Mouse (Mus musculus) T-helper 17 cell (primary cell): ENCODE results near the gene Prss37.

Source experiments
- in situ Hi-C, 2 experiments: fragments of 300-600 bp; cut with MboI, MseI; formaldehyde crosslinking; loops; 1 replicate in 1 of 2; 2 replicates in 1 of 2; pipeline ENCODE4 v1.15.1; 2025; ENCODE audit warnings: high pct_unique_total_duplicates in 2 of 2

Gene Prss37

GRCm38 (mm10) chr6:40519408-40519807, at the start of gene Prss37:
Gene Prss37 (minus strand): TSS chr6:40519508.
- in situ Hi-C loops = no loop called here

- in situ Hi-C loops = no loop called here
Observed at GRCm38 (mm10) chr6:40554950-40555349, 35.6 kb upstream of the Prss37 start, which contains the start of gene Olfr461. Gene Olfr461 (minus strand): TSS chr6:40555050.

- in situ Hi-C loops = no loop called here
Observed at GRCm38 (mm10) chr6:40544690-40545089, 25.4 kb upstream of the Prss37 start.

GRCm38 (mm10) chr6:40493229-40493628, 26.1 kb downstream of the Prss37 start, which contains the start of gene Tas2r108:
Gene Tas2r108 (plus strand): TSS chr6:40493529.
- in situ Hi-C loops = no loop called here

- in situ Hi-C loops = no loop called here
Observed at GRCm38 (mm10) chr6:40490933-40491332, 28.4 kb downstream of the Prss37 start, which contains the start of gene Tas2r137. Gene Tas2r137 (plus strand): TSS chr6:40491233.

GRCm38 (mm10) chr6:40482318-40482717, 37.0 kb downstream of the Prss37 start:
- in situ Hi-C loops = loop anchor here in 1 of 2 experiments (10.0 kb wide), 1 partner anchor 202 kb away; no protein-coding TSS in a partner anchor

GRCm38 (mm10) chr6:40479705-40480104, 39.6 kb downstream of the Prss37 start:
- in situ Hi-C loops = loop anchor here (10.0 kb wide), 2 partner anchors 205 to 1075 kb away; no protein-coding TSS in a partner anchor

GRCm38 (mm10) chr6:40476132-40476531, 43.2 kb downstream of the Prss37 start:
- in situ Hi-C loops = loop anchor here in 1 of 2 experiments (10.0 kb wide), 1 partner anchor 1079 kb away; no protein-coding TSS in a partner anchor

- in situ Hi-C loops = loop anchor here (5.0 to 25.0 kb wide), 4 partner anchors 34 to 1083 kb away; partner anchors contain the start of genes Agk (in 2 of the 2), E330009J07Rik (in 1 of the 2), Mrps33 (in 1 of the 2) and Wee2 (in 1 of the 2)
Observed at GRCm38 (mm10) chr6:40471720-40472010, 47.6 kb downstream of the Prss37 start.

- in situ Hi-C loops = loop anchor here (5.0 to 25.0 kb wide), 4 partner anchors 34 to 1084 kb away; partner anchors contain the start of genes Agk (in 2 of the 2), E330009J07Rik (in 1 of the 2), Mrps33 (in 1 of the 2) and Wee2 (in 1 of the 2)
Observed at GRCm38 (mm10) chr6:40470916-40471719, 48.2 kb downstream of the Prss37 start, which contains the start of gene Ssbp1. Gene Ssbp1 (plus strand): TSS chr6:40471352.

- in situ Hi-C loops = loop anchor here in 1 of 2 experiments (25.0 kb wide), 1 partner anchor 653 kb away; the partner anchor contains the start of gene Mrps33
Observed at GRCm38 (mm10) chr6:40465710-40466109, 53.6 kb downstream of the Prss37 start.
